Mouse (Mus musculus): Measurements from ENCODE around the gene Arrb2. TPM values are rescaled to one million over a fixed set of nuclear protein-coding genes. Genes with fewer than 3 reads are reported as not detected.
"Not testable (repeated sequence)": the region's sequence is repeated elsewhere in the genome, so short reads cannot be mapped to it uniquely, and the experiment has no call there.

Arrb2 gene
- total RNA-seq, 2 experiments from 2014 or later, result 74.3 to 86.0 TPM

GRCm38 (mm10) chr11:70469764-70470163, 37.3 kb downstream of the Arrb2 start:
- TF ChIP-seq CTCF (IDR thresholded peaks at IDR 0.05), result no peak
- DNase-seq (ENCODE audit: extremely low spot score in 1 of 2, low spot score in 2 of 2), result no peak
- intact Hi-C loops (cut with DNase I), result no loop called here
- Histone ChIP-seq H3K27ac (no peak overlapping the region), H3K4me3 (no peak overlapping the region)

- intact Hi-C loops (cut with DNase I), result no loop called here
- no peak for TF ChIP-seq CTCF (IDR thresholded peaks at IDR 0.05)
- no peak for DNase-seq (ENCODE audit: extremely low spot score in 1 of 2, low spot score in 2 of 2)
- Histone ChIP-seq H3K27ac (no peak overlapping the region), H3K4me3 (no peak overlapping the region)
Measured at GRCm38 (mm10) chr11:70472716-70473115, 40.3 kb downstream of the Arrb2 start.

DNA sequence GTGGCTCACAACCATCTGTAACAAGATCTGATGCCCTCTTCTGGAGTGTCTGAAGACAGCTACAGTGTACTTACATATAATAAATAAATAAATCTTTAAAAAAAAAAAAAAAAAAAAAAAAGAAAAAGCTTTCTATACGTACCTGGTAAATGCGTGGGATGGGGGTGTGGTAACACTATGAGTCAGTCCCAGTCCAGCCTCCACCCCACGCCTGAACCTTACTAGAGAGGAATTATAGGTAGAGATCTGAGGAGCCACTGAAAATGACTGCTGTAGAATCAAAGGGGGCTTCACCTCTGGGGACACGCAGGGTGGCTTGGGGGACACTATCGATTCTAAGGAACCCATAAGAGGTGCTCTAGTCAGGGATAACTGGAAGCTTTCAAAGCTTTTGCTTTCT, 40.9 kb downstream of the Arrb2 start:
- H3K4me3 ChIP-seq; H3K27ac ChIP-seq; intact Hi-C loops (cut with DNase I); DNase-seq (ENCODE audit: extremely low spot score in 1 of 2, low spot score in 2 of 2): not testable (repeated sequence)

DNA sequence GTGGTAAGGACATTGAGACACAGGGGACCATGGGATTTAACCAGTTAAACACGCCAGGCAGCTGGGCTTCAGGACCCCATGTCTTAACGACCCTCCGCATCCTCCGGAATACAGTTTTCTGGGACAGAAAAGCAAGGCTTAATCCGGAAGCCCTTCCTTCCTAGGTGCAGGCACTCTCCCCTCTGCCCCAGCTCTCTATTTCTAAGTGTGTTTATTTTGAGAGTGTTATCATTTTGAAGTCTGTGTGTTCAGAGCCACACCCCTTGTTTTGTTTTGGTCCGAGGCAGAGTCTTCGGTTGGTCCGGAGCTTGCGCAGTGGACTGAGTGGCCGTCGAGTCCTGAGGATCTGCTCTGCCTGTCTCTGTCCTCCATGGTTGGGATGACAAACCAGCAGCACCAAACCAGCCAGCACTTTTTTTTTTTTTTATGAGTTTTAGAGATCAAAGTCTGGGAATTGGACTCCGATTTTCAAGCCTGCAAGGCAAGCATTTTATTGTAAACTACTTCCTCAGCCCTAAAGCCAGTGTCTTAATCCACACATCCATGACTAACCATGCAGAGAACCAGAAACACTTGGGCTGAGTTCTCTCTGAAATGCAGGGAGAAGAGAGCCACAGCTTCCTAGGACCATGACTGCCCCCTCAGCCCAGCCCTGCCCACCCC, 42.6 kb downstream of the Arrb2 start:
- H3K4me3 ChIP-seq, result no peak overlapping the region
- no peak for TF ChIP-seq CTCF (IDR thresholded peaks at IDR 0.05)
- no peak for DNase-seq (ENCODE audit: extremely low spot score in 1 of 2, low spot score in 2 of 2)
- intact Hi-C loops (cut with DNase I), result no loop called here
- H3K27ac ChIP-seq, result no peak overlapping the region

- Histone ChIP-seq H3K27ac (no peak overlapping the region), H3K4me3 (no peak overlapping the region)
- no peak for TF ChIP-seq CTCF (IDR thresholded peaks at IDR 0.05)
- intact Hi-C loops (cut with DNase I), result no loop called here
- no peak for DNase-seq (ENCODE audit: extremely low spot score in 1 of 2, low spot score in 2 of 2)
Measured at GRCm38 (mm10) chr11:70485498-70485897, 53.1 kb downstream of the Arrb2 start.

- Histone ChIP-seq H3K27ac (no peak overlapping the region), H3K4me3 (no peak overlapping the region)
- intact Hi-C loops (cut with DNase I), result no loop called here
- TF ChIP-seq CTCF (IDR thresholded peaks at IDR 0.05), result no peak
- no peak for DNase-seq (ENCODE audit: extremely low spot score in 1 of 2, low spot score in 2 of 2)
Measured at GRCm38 (mm10) chr11:70487816-70488215, 55.4 kb downstream of the Arrb2 start.

DNA sequence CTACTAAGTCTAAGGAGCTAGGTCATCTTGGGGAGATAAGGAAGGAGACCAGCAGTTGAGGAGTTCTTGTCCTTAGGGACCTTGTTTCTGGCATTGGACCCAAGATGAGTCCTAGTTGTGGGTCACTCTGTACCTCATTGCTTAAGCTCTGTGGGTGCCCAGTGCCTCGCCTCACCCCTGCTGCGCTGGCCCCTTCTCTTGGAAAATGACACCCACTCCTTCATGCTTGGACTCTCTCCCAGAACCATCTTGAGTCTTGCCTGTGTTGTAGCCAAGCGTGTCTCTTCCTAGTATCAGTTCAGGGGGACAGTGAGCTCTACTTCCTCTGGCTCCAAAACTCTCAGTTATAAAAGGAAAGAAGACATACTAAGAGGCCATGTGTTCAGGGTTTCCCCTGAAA, 56.7 kb downstream of the Arrb2 start:
- Histone ChIP-seq H3K27ac (no peak overlapping the region), H3K4me3 (no peak overlapping the region)
- intact Hi-C loops (cut with DNase I), result no loop called here
- no peak for TF ChIP-seq CTCF (IDR thresholded peaks at IDR 0.05)
- no peak for DNase-seq (ENCODE audit: extremely low spot score in 1 of 2, low spot score in 2 of 2)

- DNase-seq (ENCODE audit: extremely low spot score in 1 of 2, low spot score in 2 of 2), result no peak
- no peak overlapping the region for H3K4me3 ChIP-seq
- TF ChIP-seq CTCF (IDR thresholded peaks at IDR 0.05), result no peak
- no peak overlapping the region for H3K27ac ChIP-seq
- intact Hi-C loops (cut with DNase I), result no loop called here
Measured at GRCm38 (mm10) chr11:70489684-70490083, 57.2 kb downstream of the Arrb2 start.

Small RNAs within 50 kb of the gene (microRNA-seq; reads per million reads assigned to microRNA genes)
- 2.2 to 4.5 reads per million in 2 experiments for gene Mir7115

Other genes with a start within 250 kb of the Arrb2 start
- gene Slc16a11, start 219.9 kb upstream of the Arrb2 start, total RNA-seq (2021), result 10 to 100 TPM; 35.7 to 36.9 TPM
- 10 to 100 TPM in 1 of 2 experiments, 1 to 10 TPM in 1; 7.5 to 10.5 TPM for gene Slc16a13, start 211.6 kb upstream of the Arrb2 start, total RNA-seq (2021)
- gene Bcl6b, start 202.8 kb upstream of the Arrb2 start, total RNA-seq (2021), result 1 to 10 TPM; 1.7 to 3.5 TPM
- 10 to 100 TPM; 45.5 to 51.2 TPM for gene 0610010K14Rik, start 194.7 kb upstream of the Arrb2 start, total RNA-seq (2021)
- 1 to 10 TPM; 4.9 to 5.3 TPM for gene Gm21988, start 192.8 kb upstream of the Arrb2 start, total RNA-seq (2021)
- 100 to 1,000 TPM; 241 to 270 TPM for gene Rnasek, start 192.8 kb upstream of the Arrb2 start, total RNA-seq (2021)
- under 1 TPM; 0.16 to 0.19 TPM for gene Alox12, start 177.3 kb upstream of the Arrb2 start, total RNA-seq (2021)
- under 1 TPM in 1 of 2 experiments, not detected in 1; 0.33 TPM for gene Alox12e, start 110.0 kb upstream of the Arrb2 start, total RNA-seq (2021)
- gene Alox15, start 80.6 kb upstream of the Arrb2 start, total RNA-seq (2021), result not detected
- gene Pelp1, start 22.6 kb upstream of the Arrb2 start, total RNA-seq (2021), result 10 to 100 TPM; 34.6 to 36.2 TPM
- gene Med11, start 19.3 kb downstream of the Arrb2 start, total RNA-seq (2021), result 10 to 100 TPM; 13.2 to 14.8 TPM
- gene Zmynd15, start 26.8 kb downstream of the Arrb2 start, total RNA-seq (2021), result under 1 TPM; 0.36 to 0.44 TPM
- 1 to 10 TPM; 1.2 to 1.4 TPM for gene Cxcl16, start 27.3 kb downstream of the Arrb2 start, total RNA-seq (2021)
- 1 to 10 TPM in 1 of 2 experiments, not detected in 1; 1.1 TPM for gene Tm4sf5, start 72.6 kb downstream of the Arrb2 start, total RNA-seq (2021)
- not detected for gene Vmo1, start 82.0 kb downstream of the Arrb2 start, total RNA-seq (2021)
- gene Gltpd2, start 86.6 kb downstream of the Arrb2 start, total RNA-seq (2021), result not detected
- gene Psmb6, start 92.7 kb downstream of the Arrb2 start, total RNA-seq (2021), result 100 to 1,000 TPM; 164 to 169 TPM
- gene Gm40193, start 100.3 kb downstream of the Arrb2 start, total RNA-seq (2021), result not detected
- 10 to 100 TPM; 12.8 to 13.6 TPM for gene Pld2, start 107.4 kb downstream of the Arrb2 start, total RNA-seq (2021)
- gene Mink1, start 130.2 kb downstream of the Arrb2 start, total RNA-seq (2021), result 100 to 1,000 TPM; 411 to 445 TPM
- under 1 TPM; 0.61 TPM for gene 4930544D05Rik, start 183.2 kb downstream of the Arrb2 start, total RNA-seq (2021)
- gene Chrne, start 186.6 kb downstream of the Arrb2 start, total RNA-seq (2021), result not detected
- not detected for gene Gp1ba, start 206.5 kb downstream of the Arrb2 start, total RNA-seq (2021)
- gene Rnf167, start 214.6 kb downstream of the Arrb2 start, total RNA-seq (2021), result 10 to 100 TPM; 81.7 to 86.9 TPM
- 100 to 1,000 TPM; 107 to 117 TPM for gene Slc25a11, start 214.8 kb downstream of the Arrb2 start, total RNA-seq (2021)
- 100 to 1,000 TPM; 207 to 224 TPM for gene Pfn1, start 222.0 kb downstream of the Arrb2 start, total RNA-seq (2021)
- gene Eno3, start 224.6 kb downstream of the Arrb2 start, total RNA-seq (2021), result 10 to 100 TPM in 1 of 2 experiments, 1 to 10 TPM in 1; 9.8 to 10.6 TPM
- gene Spag7, start 236.8 kb downstream of the Arrb2 start, total RNA-seq (2021), result 10 to 100 TPM; 52.2 to 56.7 TPM

Data from left cerebral cortex, adult 2 months (tissue).